Mouse (Mus musculus): Measurements from ENCODE around the gene Rnf220.

DNA sequence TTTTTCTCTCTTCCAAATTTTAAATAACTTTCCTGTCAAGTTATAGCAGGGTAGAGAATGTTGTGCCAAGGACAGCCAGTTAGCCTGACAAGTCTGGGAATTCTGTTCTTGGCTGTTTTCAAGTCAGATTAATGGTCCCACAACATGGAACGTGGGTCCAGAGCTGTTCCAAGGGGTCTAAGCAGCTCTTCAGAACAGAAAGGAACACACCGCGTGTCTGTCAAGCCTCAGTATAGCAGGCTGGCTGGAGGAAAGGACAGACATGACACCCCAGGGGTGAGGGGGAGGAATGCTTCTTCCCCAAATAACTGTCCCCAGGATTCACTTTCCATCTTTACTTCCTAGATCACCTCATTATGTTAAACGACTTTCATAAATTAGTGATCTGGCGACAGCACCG, 5.0 kb downstream of the Rnf220 start:
- no peak for TF ChIP-seq CTCF (IDR thresholded peaks at IDR 0.05; ENCODE audit: borderline replicate concordance, insufficient read depth, low read length)
- no peak for TF ChIP-seq POLR2A (IDR thresholded peaks at IDR 0.05; ENCODE audit: low read depth, low read length)

Measured in embryonic fibroblast, embryonic 13.5 days (primary cell).